Mouse (Mus musculus) thymus, adult 2 months (tissue): ENCODE measurements around the gene Robo2.

Experiments used
- CTCF ChIP-seq: fragments of 200-500 bp; IDR thresholded peaks from 2 replicates; pipeline ENCODE4 v1.5.1; 2012; ENCODE audit warnings: mild to moderate bottlenecking, control low read depth, low read length, moderate library complexity, borderline replicate concordance; ENCODE audit not compliant: control insufficient read depth, poor library complexity, insufficient read depth; ENCODE audit errors: extremely low read depth
- POLR2A ChIP-seq: fragments of 200-500 bp; IDR thresholded peaks from 2 replicates; pipeline ENCODE4 v1.6.1; 2012; ENCODE audit warnings: mild to moderate bottlenecking, low read length, control low read depth, moderate library complexity; ENCODE audit not compliant: control insufficient read depth, poor library complexity, insufficient read depth; ENCODE audit errors: extremely low read depth

DNA sequence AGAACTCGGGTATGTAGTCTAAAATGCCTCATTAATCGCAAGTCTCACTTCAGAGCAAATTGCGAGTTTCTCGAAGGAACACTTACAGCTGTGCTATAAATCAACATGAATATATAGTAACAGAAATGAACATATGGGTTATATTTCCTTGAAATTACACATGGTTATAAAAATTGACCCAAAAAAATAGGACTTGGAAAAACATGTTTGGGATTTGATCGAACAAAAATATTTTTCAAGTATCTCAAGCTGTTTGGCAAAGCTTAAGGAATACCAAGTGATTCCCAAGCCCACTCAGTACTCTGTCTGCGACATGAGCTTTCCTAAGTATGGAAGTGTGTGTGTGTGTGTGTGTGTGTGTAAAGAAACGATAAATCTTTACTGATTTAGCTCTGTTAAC is 242.5 kb downstream of the Robo2 start:
- no peak for TF ChIP-seq CTCF
- no peak for TF ChIP-seq POLR2A
